7 mouse cellular contexts compared by ENCODE assay signal in genomic region chr13:83733231-83733990, GRCm38 (mm10).
DNase-seq lines count a peak whose midpoint lies in the region; ATAC-seq and TF ChIP-seq lines count a peak whose summit lies in the region.

No protein-coding gene starts in this region.

- 5% methylated on average over 24 of the region's 24 CpGs for WGBS in lung, embryonic 15.5 days
- WGBS in lung, adult 2 months: 4% methylated on average over 23 of the region's 24 CpGs
- WGBS in intestine, embryonic 15.5 days: 4% methylated on average over 24 of the region's 24 CpGs
- WGBS in neural tube, embryonic 15.5 days: under 1% methylated on average over 24 of the region's 24 CpGs

- no peaks in the 10 kb centered on the region for H3K9me3 ChIP-seq in lung, embryonic 15.5 days
- H3K9me3 ChIP-seq in intestine, embryonic 15.5 days: no peaks in the 10 kb centered on the region
- H3K9me3 ChIP-seq in neural tube, embryonic 15.5 days (replicated peaks): no peaks in the 10 kb centered on the region

- ATAC-seq in lung, embryonic 15.5 days (ENCODE audit: borderline replicate concordance, extremely low read depth, low FRiP score, low TSS enrichment): no peak
- ATAC-seq in intestine, embryonic 15.5 days: no peak
- ATAC-seq in neural tube, embryonic 15.5 days (ENCODE audit: low FRiP score): no peak

- H3K36me3 ChIP-seq in lung, embryonic 15.5 days: no peaks in the 10 kb centered on the region
- no peaks in the 10 kb centered on the region for H3K36me3 ChIP-seq in intestine, embryonic 15.5 days
- H3K36me3 ChIP-seq in neural tube, embryonic 15.5 days: no peaks in the 10 kb centered on the region

- no peak overlapping the region for H3K9ac ChIP-seq in lung, embryonic 15.5 days
- H3K9ac ChIP-seq in intestine, embryonic 15.5 days: no peak overlapping the region
- peak overlapping the region; percentile 92 for H3K9ac ChIP-seq in neural tube, embryonic 15.5 days (replicated peaks)

- no peak for TF ChIP-seq POLR2A in lung, adult 2 months (IDR thresholded peaks at IDR 0.05; ENCODE audit: borderline replicate concordance, extremely low read depth, low read depth, low read length)
- TF ChIP-seq POLR2A in cortical plate, adult 2 months (IDR thresholded peaks at IDR 0.05; ENCODE audit: extremely low read depth, insufficient read depth, low read length): no peak

- peaks cover 87% of the 10 kb centered on the region for H3K27me3 ChIP-seq in lung, embryonic 15.5 days
- peaks cover 58% of the 10 kb centered on the region for H3K27me3 ChIP-seq in intestine, embryonic 15.5 days (replicated peaks)
- no peaks in the 10 kb centered on the region for H3K27me3 ChIP-seq in neural tube, embryonic 15.5 days (replicated peaks)

- H3K4me3 ChIP-seq in lung, embryonic 15.5 days: 0 out of 2 replicates have a peak overlapping the region, but pooled peaks have one; percentile 8
- no peak overlapping the region for H3K4me3 ChIP-seq in lung, adult 2 months (replicated peaks; ENCODE audit: extremely low read depth, low read depth, low read length)
- peak overlapping the region; percentile 74 for H3K4me3 ChIP-seq in cortical plate, adult 2 months (ENCODE audit: insufficient read depth, low read length)
- peak overlapping the region; percentile 19 for H3K4me3 ChIP-seq in intestine, embryonic 15.5 days (replicated peaks)
- peak overlapping the region; percentile 64 for H3K4me3 ChIP-seq in neural tube, embryonic 15.5 days (replicated peaks)

- no peak for DNase-seq in lung, adult 2 months
- DNase-seq in thymus, postnatal 14 days: no peak
- no peak for DNase-seq in spleen, adult 18-20 months

- H3K27ac ChIP-seq in lung, embryonic 15.5 days: no peak overlapping the region
- peak overlapping the region; percentile 94 for H3K27ac ChIP-seq in cortical plate, adult 2 months (ENCODE audit: insufficient read depth, low read length)
- no peak overlapping the region for H3K27ac ChIP-seq in intestine, embryonic 15.5 days
- peak overlapping the region; percentile 100 for H3K27ac ChIP-seq in neural tube, embryonic 15.5 days (replicated peaks)

- H3K4me2 ChIP-seq in lung, embryonic 15.5 days: no peak overlapping the region
- peak overlapping the region; percentile 26; the same call in 1 of the 2 replicates for H3K4me2 ChIP-seq in intestine, embryonic 15.5 days (replicated peaks)
- H3K4me2 ChIP-seq in neural tube, embryonic 15.5 days: peak overlapping the region; percentile 67

- H3K4me1 ChIP-seq in lung, embryonic 15.5 days: peaks cover 19% of the 10 kb centered on the region; the same call in 1 of the 2 replicates
- peaks cover 3% of the 10 kb centered on the region; the same call in 1 of the 2 replicates for H3K4me1 ChIP-seq in lung, adult 2 months (ENCODE audit: control insufficient read depth, insufficient read depth, low read length)
- H3K4me1 ChIP-seq in cortical plate, adult 2 months (ENCODE audit: control insufficient read depth, insufficient read depth, low read length): no peaks in the 10 kb centered on the region; the same call in 1 of the 2 replicates
- peaks cover 10% of the 10 kb centered on the region; the same call in 1 of the 2 replicates for H3K4me1 ChIP-seq in intestine, embryonic 15.5 days (replicated peaks)
- 0 out of 2 replicates have a peak, but pooled peaks cover 2% of the 10 kb centered on the region for H3K4me1 ChIP-seq in neural tube, embryonic 15.5 days

- no peak for TF ChIP-seq CTCF in lung, adult 2 months (IDR thresholded peaks at IDR 0.05; ENCODE audit: insufficient read depth, low read length)
- TF ChIP-seq CTCF in cortical plate, adult 2 months (IDR thresholded peaks at IDR 0.05; ENCODE audit: extremely low read depth, insufficient read depth, low read length): no peak

Comparison
In these comparisons a context has a peak if more than half of its experiments do, and no peak if none do; other contexts are left out.
1. H3K27ac ChIP-seq: peak in cortical plate, adult 2 months (single experiment) and neural tube, embryonic 15.5 days (single experiment); none in lung, embryonic 15.5 days (single experiment) and intestine, embryonic 15.5 days (single experiment).